Mouse (Mus musculus): Measurements from ENCODE around the gene Maea. TPM values are rescaled to one million over a fixed set of nuclear protein-coding genes. Genes with fewer than 3 reads are reported as not detected.
A peak's percentile ranks its signal among the peaks of the same experiment; 100 is the strongest.
"Not testable (repeated sequence)": the region's sequence is repeated elsewhere in the genome, so short reads cannot be mapped to it uniquely, and the experiment has no call there.

Gene Maea
- 60.4 and 69.2 TPM in 2 replicates for total RNA-seq (2014; fragmentation: Nextera tagmentation)
- 218 and 226 TPM in 2 replicates for total RNA-seq (2017)

DNA sequence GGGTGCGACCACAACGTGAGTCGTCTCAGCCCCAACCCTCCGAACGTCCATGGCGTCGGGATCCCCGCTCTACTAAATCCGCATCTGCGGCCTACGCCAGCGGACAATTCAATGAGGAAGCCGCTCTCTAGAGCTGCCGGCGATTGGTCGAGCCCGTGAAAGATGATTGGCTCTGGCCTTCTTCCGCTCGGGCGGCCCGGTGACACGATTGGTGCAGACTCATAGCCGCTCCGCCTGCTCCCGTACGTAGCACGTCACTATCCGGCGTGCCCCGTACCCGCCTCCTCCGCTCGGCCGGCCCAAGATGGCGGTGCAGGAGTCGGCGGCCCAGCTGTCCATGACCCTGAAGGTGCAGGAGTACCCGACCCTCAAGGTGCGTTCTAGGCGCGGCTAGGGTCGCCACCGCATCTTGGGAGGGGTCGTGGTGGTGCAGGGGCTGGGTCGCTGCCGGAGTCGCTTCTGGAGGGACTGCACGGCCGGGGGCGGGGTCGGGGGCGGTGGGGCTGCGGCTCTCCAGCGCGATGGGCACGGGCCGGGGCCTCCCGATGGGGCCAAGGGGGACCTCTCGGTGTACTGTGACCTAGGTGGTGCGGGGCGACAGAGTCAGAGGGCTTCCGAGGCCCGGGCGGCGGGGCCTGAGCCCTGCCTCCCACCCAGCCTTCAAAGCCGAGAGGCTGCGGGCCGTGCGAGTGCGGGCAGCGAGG, at the start of gene Maea:
Maea (plus strand) TSS at position 237 of the 704 bp plus-strand sequence.
- peak; percentile 100 for ATAC-seq (replicated peaks; ENCODE audit: low FRiP score, low TSS enrichment, poor library complexity, severe bottlenecking)

DNA sequence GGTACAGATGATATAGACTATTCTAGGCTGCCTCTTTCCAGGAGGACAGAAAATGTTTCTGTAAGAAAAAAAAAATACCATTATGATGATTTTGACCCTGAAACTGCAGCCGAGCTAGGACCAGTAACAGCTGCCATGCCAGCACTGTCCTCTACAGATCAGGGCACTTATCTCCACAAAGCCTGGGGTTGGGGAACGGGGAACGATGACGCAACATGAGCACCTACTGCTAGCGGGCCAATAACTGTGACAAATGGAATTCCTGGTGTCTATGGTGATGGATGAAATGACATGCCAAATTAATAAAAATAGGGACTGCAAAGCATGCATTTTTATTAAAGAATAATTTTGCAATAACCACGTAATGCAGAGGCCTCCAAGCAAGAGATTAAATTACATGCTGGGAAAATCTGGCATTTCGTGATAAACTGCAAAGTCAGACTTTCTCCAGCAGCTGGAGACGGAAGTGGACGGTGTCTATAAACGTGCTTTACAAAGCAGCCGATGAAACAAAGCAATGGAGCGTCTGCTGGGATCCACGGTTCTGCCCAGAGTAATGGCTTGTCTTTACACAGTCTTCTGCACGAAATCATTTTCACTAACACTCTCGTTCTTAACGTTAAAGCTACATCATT, 41.4 kb upstream of the Maea start:
- no peak for ATAC-seq (replicated peaks; ENCODE audit: low FRiP score, low TSS enrichment, poor library complexity, severe bottlenecking)

DNA sequence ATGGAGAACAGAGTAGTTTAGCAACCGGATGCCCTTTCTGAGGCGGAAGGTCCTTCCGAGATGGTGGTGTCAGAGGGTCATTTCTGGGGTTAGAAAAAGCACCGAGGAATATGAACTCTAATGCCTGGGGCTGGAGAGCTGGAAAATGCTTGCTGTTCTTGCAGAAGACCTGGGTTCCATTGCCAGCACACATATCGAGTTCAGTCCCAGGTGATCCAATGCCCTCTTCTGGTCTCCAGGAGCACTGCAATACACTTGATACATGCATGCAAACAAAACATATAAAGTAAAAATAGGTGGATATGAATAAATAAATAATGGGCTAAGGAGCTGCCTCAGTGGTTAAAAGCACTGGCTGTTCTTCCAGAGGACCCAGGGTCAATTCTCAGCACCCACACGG, 38.1 kb upstream of the Maea start:
- no peak; the same call in 1 of the 2 replicates for ATAC-seq (replicated peaks; ENCODE audit: low FRiP score, low TSS enrichment, poor library complexity, severe bottlenecking)

DNA sequence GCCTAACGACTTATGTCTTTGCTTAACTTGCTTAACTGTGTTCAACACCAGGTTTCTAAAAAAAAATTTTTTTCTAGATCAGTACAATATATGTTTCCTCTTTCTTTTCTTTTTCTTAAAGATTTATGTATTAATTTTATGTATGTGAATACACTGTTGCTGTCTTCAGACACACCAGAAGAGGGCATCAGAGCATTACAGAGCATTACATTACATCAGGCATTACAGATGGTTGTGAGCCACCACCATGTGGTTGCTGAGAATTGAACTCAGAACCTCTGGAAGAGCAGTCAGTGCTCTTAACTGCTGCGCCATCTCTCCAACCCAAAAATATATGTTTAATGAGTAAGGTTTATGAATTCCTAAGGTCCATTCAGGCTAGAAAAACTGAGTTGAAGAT, 33.5 kb upstream of the Maea start:
- no peak for ATAC-seq (replicated peaks; ENCODE audit: low FRiP score, low TSS enrichment, poor library complexity, severe bottlenecking)

DNA sequence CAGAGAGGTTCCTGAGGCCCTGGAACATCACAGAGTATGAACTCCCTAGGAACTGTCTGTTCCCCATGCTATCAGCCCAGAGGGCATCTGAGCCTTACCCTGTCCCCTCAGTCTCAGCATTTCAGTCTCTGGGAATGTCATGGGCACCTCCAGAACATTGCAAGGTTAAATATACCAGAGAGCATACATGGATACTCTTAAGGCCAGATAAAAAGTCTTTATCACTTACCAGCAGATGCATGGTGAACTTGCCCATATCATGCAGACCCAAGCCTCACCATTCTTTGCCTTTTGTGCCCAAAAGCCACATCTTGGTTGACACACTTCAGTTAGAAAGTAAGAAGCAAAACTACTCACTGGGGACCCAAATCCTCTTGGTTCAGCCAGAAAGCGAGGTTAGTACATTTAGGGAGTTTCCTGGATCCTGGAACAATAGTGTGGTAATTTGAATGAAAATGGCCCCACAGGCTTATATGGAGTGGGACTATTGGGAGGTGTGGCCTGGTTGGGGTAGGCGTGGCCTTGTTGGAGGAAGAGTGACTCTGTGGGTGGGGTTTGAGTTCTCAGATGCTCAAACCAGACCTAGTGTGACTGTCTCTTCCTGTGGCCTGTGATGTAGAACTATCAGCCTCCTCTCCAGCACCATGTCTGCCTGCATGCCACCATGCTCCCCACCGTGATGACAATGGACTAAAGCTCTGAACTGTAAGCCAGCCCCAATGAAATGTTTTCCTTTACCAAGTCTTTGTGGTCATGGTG, 24.4 kb upstream of the Maea start:
- peak; percentile 81 for ATAC-seq (replicated peaks; ENCODE audit: low FRiP score, low TSS enrichment, poor library complexity, severe bottlenecking)

DNA sequence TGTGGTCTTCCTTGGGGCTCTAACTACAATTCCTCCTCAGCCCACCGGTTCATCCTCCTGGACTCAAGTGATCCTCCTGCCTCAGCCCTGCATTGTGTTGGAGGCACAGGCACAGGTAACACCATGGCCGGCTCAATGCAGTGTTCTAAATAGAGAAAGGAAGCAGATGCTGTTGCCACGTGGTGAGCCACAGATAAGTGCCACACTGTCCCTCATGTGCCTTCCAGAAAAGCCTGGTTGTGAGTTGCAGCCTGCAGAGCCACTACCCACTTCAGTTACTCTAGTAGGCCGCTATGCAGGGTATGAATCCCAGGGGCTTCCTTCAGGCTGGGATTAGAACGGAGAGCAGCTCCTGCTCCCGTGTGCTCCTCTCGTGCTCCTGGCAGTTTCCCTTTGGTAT, 23.1 kb upstream of the Maea start:
- no peak for ATAC-seq (replicated peaks; ENCODE audit: low FRiP score, low TSS enrichment, poor library complexity, severe bottlenecking)

DNA sequence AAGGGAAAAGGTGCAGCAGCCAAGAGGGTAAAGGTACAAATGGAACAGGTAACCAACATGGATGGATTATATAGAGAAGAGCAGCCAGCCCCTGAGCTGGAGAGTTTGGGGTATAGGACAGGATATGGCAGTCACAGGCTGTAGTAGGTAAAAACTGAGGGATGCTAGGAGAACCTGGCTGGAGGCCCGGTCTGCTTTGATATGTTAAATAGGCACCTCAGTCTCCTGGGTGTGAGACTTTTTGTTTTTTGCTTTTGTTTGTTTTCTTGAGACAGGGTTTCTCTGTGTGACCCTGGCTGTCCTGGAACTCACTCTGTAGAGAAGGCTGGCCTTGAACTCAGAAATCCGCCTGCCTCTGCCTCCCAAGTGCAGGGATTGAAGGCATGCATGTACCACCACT, 10.8 kb upstream of the Maea start:
- ATAC-seq (replicated peaks; ENCODE audit: low FRiP score, low TSS enrichment, poor library complexity, severe bottlenecking): no peak

DNA sequence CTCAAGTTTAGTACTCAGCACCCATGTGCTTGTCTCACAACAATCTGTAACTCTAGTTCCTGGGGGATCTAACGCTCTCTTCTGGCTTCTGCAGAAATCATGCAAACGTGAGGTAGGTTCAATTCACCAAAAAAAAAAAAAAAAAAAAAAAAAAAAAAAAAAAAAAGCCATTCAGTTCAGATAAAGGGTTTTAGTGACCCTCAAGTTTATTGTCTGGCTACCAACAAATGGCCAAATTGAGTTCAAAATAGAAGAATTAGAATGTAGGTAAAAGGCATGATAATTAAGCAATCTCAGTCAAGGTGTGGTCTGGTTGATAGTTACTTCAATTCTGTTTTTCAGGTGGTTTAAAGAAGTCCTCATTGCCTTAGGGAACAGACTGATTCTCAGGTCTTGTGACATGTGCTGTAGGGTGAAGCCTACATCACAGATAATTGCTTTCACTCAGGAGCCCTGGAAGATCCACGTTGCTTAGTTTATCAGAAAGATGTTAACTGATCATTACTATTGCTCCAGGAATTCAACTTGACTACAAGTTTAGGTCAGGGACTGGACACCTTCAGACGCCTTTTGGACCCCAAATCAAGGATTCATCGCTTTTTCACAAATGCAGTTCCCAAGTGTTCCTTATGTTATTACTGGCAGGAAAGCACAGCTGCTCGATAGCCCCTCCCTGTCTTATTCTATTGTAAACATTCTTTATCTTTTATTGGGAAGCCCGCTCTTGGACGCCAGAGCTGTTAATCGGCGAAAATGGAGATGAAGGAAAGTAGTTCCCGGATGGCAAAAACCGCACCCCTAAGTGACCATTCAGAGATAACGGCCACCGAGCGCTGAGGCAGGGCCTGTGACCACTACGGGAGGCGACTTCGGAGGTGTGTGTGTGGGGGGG, 682 bp upstream of the Maea start:
- no peak for ATAC-seq (replicated peaks; ENCODE audit: low FRiP score, low TSS enrichment, poor library complexity, severe bottlenecking)

DNA sequence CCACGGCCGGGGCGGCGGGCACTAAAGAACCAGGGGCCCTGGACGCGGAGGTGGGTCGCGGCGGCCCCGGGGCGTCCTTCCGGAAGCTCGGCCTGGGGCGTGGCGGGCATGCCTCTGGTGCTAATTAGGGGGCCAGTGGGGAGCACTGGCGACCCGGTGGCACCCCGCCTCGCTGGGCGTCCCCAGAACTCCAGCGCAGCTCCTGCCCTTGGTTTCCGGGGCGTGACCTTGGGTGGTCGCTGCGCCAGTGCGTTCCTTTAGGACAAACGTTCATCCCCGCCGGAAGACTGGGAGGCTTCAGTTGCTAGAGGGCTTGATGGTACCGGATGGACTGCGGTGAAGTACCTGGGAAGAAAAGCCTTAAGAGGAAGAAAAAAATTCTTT, 660 bp downstream of the Maea start:
- ATAC-seq (replicated peaks; ENCODE audit: low FRiP score, low TSS enrichment, poor library complexity, severe bottlenecking): peak; percentile 55

DNA sequence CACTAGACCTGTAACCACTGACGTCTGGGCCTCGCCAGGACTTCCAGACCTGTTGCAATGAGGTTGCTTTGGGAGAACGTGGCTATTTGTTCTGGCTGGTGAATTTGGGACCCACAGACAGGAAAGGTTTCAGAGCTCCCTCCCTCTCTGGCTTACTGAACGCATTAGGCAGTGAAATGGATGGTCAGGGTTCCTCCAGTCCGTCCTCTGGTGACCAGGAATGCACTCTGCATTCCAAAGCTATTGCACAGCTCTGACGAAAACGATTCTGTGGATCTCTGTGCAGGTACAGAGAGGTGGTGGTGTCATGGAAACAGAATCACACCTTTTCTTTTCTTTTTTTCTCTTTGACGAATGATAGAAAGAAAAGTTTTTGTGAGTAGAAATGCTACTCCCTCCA, 1.9 kb downstream of the Maea start:
- no peak for ATAC-seq (replicated peaks; ENCODE audit: low FRiP score, low TSS enrichment, poor library complexity, severe bottlenecking)

DNA sequence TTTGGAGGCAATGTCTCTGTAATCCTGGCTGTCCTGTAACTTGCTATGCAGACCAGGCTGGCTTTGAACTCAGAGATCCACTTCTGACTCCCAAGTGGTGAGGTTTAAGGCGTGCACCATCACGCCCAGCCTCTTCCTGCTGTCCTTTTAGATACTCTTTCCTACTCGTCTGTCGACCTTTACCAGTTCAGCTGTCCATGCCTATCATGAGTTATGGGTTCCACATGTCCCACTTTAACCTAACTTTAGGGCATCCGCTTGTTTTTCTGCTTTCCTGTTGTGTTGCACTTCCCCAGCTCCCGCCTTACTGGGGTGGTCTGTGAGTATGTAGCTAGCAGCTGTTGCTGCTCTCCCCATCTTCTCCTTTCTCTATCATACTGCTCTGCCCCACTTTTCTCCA, 5.9 kb downstream of the Maea start:
- no peak for ATAC-seq (replicated peaks; ENCODE audit: low FRiP score, low TSS enrichment, poor library complexity, severe bottlenecking)

DNA sequence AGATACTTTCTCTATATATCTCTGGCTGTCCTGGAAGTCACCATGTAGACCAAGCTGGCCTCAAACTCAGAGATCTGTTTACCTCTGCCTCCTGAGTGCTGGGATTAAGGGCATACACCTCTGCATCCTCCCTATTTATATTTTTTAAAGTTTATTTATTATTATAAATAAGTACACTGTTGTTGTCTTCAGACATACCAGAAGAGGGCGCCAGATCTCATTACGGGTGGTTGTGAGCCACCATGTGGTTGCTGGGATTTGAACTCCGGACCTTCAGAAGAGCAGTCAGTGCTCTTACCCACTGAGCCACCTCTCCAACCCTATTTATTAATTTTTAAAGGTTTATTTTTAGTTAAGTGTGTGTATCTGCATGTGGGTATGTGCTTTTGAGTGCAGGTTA, 6.9 kb downstream of the Maea start:
- ATAC-seq (replicated peaks; ENCODE audit: low FRiP score, low TSS enrichment, poor library complexity, severe bottlenecking): not testable (repeated sequence)

DNA sequence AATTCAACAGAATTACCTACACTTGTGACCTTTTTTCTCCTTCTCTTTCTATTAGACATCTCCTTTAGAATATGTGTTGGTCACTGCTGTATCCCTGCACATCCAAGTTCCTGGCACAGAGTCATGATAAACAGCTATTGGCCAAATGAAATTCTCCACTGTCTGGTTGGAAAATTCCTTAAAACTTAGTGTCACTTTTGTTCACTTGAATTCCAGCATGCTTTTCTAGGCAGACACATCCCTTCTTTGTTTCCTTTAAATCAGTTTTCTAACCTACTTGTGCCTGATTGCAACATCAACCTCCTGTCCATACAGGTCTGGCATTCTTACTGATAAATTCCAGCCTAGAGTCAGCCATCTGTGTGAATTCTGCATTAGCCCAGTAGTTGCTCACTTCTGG, 7.5 kb downstream of the Maea start:
- ATAC-seq (replicated peaks; ENCODE audit: low FRiP score, low TSS enrichment, poor library complexity, severe bottlenecking): no peak

DNA sequence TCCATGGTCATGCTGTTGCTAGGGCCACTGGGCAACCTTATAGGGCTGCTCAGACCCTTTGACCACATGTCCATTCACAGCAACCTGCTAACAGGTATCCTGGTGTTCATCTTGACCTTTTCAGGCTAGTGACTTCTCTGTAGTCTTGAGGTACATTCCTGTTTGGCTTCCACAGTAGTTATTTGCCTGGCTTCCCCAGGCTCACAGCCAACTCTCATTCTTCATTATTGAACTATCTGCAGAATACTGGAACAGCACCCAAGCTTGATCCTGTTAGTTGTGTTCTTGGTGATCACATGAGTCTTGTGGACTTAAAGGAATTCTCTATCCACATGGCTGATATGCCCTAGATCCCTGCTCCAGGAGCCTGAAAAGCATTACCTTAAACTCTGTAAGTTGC, 8.3 kb downstream of the Maea start:
- ATAC-seq (replicated peaks; ENCODE audit: low FRiP score, low TSS enrichment, poor library complexity, severe bottlenecking): no peak

DNA sequence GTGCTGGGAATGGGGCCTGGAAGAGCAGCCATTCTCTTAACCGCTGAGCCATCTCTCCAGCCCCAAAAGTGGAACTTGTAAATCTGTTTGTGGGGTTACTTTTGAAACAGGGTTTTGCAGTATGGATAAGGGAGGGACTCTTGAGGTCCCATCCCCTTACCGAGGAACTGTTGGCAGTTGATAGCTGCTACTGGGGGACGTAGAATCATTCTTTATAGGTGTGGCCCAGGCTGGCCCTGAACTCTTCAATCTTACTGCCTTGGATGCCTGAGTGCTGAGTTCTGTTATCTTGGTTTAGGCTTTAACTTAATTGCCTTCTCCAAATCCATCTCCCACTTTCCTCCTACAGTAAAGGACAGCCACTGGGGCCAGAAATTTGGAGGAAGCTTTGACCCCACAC, 8.8 kb downstream of the Maea start:
- ATAC-seq (replicated peaks; ENCODE audit: low FRiP score, low TSS enrichment, poor library complexity, severe bottlenecking): peak; percentile 72

DNA sequence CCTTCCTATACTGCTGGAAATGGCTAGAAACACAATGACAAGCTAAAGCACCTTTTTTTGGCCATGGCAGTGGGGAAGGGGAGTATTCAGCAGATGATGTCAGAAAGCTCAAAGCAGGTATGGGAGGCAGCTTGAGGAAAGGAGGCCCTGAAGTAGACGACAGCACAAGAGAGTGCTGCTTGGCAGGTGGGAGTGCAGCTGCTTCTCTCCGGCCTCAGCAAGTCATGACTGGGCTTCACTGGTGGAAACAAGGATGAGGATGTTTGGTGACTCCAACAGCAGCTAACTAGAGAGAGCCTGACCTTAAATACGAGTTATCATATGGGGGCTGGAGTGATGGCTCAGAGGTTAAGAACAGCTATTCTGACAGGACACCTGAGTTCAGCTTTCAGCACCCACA, 12.3 kb downstream of the Maea start:
- no peak for ATAC-seq (replicated peaks; ENCODE audit: low FRiP score, low TSS enrichment, poor library complexity, severe bottlenecking)

DNA sequence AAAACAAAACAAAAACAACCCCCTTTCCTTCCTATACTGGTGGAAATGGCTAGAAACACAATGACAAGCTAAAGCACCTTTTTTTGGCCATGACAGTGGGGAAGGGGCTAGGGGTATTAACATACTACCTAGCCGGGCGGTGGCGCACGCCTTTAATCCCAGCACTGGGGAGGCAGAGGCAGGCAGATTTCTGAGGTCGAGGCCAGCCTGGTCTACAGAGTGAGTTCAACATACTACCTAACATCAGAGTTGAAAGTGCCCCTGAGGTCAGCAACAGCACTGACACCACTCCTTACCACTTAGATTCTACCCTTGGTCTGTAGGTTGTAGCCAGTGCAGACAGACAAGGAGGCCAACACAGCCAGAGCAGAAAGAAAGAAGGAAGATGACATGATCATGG, 13.9 kb downstream of the Maea start:
- ATAC-seq (replicated peaks; ENCODE audit: low FRiP score, low TSS enrichment, poor library complexity, severe bottlenecking): no peak

DNA sequence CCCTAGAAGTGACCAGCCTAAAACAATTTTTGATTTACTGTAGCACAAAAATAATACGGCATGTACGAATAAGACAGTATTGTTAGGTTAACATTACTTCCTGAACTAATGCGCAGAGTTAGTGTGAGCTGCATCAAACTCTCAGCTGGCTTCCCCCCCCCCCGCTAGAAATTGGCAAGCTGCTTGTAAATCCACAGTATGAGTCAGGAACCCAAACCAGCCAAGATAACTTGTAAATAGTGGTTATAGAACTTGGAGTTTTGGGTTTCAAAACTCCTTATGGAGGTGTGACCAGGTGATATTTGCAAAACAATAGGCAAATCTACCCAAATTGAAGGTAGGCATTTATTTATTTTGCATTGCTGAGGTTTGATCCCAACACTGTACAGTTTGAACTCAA, 14.4 kb downstream of the Maea start:
- ATAC-seq (replicated peaks; ENCODE audit: low FRiP score, low TSS enrichment, poor library complexity, severe bottlenecking): no peak

DNA sequence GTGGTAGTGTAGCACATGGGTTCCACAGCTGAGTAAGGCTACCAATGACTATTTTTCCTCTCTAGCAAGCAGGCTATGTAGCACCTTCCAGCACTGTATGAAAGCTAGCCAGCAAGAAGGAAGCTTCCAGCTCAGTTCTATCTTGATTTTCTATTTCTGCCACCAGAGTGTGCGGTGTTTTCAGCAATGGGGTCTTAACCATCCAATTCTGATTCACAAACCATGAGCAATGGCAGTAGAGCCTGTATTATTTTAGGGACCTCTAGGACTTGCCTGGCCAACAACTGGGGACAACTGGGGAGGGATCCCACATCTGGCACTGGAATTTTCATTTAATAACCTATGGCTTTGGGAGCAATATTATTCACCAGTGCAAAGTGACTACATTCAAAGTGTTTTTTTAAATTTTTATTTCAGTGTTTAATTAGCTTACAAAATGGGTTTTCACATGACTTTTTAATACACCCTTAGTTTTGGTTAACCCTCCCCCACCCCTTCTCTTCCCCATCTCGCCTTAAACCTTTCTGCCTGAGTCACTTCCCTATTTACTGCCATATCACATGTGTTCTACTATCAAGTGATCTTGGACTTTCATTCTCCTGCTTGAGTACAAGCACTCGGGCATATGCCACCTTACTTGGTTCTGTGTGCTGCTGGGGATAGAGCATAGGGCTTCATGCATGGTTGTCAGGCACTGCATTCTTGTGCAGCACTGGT, 16.4 kb downstream of the Maea start:
- ATAC-seq (replicated peaks; ENCODE audit: low FRiP score, low TSS enrichment, poor library complexity, severe bottlenecking): 0 out of 2 replicates have a peak, but pooled peaks have one; percentile 43

All from megakaryocyte-erythroid progenitor cell, adult 5-6 weeks (primary cell).